Mouse (Mus musculus) neural tube, embryonic 12.5 days (tissue): ENCODE measurements around the gene Taf4. TPM values are rescaled to one million over a fixed set of nuclear protein-coding genes. Genes with fewer than 3 reads are reported as not detected.

ENCODE experiments used
- ATAC-seq: fragments of 200-750 bp; cut with Nextera tagmentation; 2 replicates; pipeline ENCODE4 v1.8.0; 2017; ENCODE audit warnings: low read depth, mild to moderate bottlenecking, moderate TSS enrichment, moderate library complexity; ENCODE audit not compliant: low FRiP score
- H3K27ac ChIP-seq: fragments of 300-500 bp; sonication (generic); 2 replicates; pipeline ENCODE4 v1.5.1; 2016
- H3K27me3 ChIP-seq: fragments of 300-500 bp; sonication (generic); replicated peaks from 2 replicates; pipeline ENCODE4 v1.6.1; 2016; ENCODE audit warnings: mild to moderate bottlenecking
- H3K36me3 ChIP-seq: fragments of 300-500 bp; sonication (generic); 2 replicates; pipeline ENCODE4 v1.6.1; 2016; ENCODE audit warnings: mild to moderate bottlenecking
- H3K4me1 ChIP-seq: fragments of 300-500 bp; sonication (generic); 2 replicates; pipeline ENCODE4 v1.6.1; 2016
- H3K4me2 ChIP-seq: fragments of 300-500 bp; sonication (generic); replicated peaks from 2 replicates; pipeline ENCODE4 v1.6.1; 2016; ENCODE audit warnings: mild to moderate bottlenecking
- H3K4me3 ChIP-seq: fragments of 300-500 bp; sonication (generic); 2 replicates; pipeline ENCODE4 v1.5.1; 2016
- H3K9ac ChIP-seq: fragments of 300-500 bp; sonication (generic); 2 replicates; pipeline ENCODE4 v1.6.1; 2016; ENCODE audit warnings: mild to moderate bottlenecking
- H3K9me3 ChIP-seq: fragments of 300-500 bp; sonication (generic); 2 replicates; pipeline ENCODE4 v1.6.1; 2016; ENCODE audit warnings: mild to moderate bottlenecking
- WGBS: fragments of 180-500 bp; shearing (Covaris S2); methylation state at CpG from one replicate; pipeline ENCODE4 v1.1.7; 2016; 5-methylcytosine and 5-hydroxymethylcytosine counted together
- polyA plus RNA-seq: library from polyadenylated mRNA; unstranded; fragments of >200 nt; fragmentation: Nextera tagmentation; extraction: Ambion mirVana; gene quantifications from 2 replicates; pipeline ENCODE4 v1.2.1, GENCODE M21; 2016

Gene Taf4
- polyA plus RNA-seq, 1 experiment from 2014 or later: 4.1 TPM

- Histone ChIP-seq H3K27ac (no peak overlapping the region), H3K4me1 (no peaks in the 10 kb centered on the region), H3K27me3 (0 out of 2 replicates have a peak, but pooled peaks cover 4% of the 10 kb centered on the region), H3K9me3 (no peaks in the 10 kb centered on the region), H3K9ac (no peak overlapping the region), H3K4me3 (no peak overlapping the region), H3K36me3 (no peaks in the 10 kb centered on the region), H3K4me2 (no peak overlapping the region)
- 59% methylated on average over 9 of the region's 9 CpGs for WGBS
- no peak for ATAC-seq
Measured at GRCm38 (mm10) chr2:180006352-180007017, 30.0 kb upstream of the Taf4 start.

- H3K36me3 ChIP-seq: no peaks in the 10 kb centered on the region
- no peaks in the 10 kb centered on the region for H3K9me3 ChIP-seq
- 71% methylated on average over 5 of the region's 5 CpGs for WGBS
Measured at GRCm38 (mm10) chr2:180005656-180006351, 29.4 kb upstream of the Taf4 start.

GRCm38 (mm10) chr2:180001635-180002034 lies 25.2 kb upstream of the Taf4 start:
- 93% methylated on average over 9 of the region's 9 CpGs for WGBS
- Histone ChIP-seq H3K27me3 (0 out of 2 replicates have a peak, but pooled peaks cover 4% of the 10 kb centered on the region), H3K27ac (no peak overlapping the region), H3K4me3 (no peak overlapping the region), H3K9me3 (no peaks in the 10 kb centered on the region), H3K9ac (no peak overlapping the region), H3K4me2 (no peak overlapping the region), H3K36me3 (no peaks in the 10 kb centered on the region), H3K4me1 (no peaks in the 10 kb centered on the region)
- ATAC-seq: no peak

More at GRCm38 (mm10) chr2:180005656-180006351, 29.4 kb upstream of the Taf4 start:
- H3K4me2 ChIP-seq: no peak overlapping the region
- no peak overlapping the region for H3K27ac ChIP-seq
- no peak for ATAC-seq
- no peak overlapping the region for H3K4me3 ChIP-seq
- 0 out of 2 replicates have a peak, but pooled peaks cover 4% of the 10 kb centered on the region for H3K27me3 ChIP-seq
- no peak overlapping the region for H3K9ac ChIP-seq
- H3K4me1 ChIP-seq: no peaks in the 10 kb centered on the region

GRCm38 (mm10) chr2:179998431-179998830 lies 22.0 kb upstream of the Taf4 start:
- 79% methylated on average over 4 of the region's 4 CpGs for WGBS
- Histone ChIP-seq H3K4me1 (no peaks in the 10 kb centered on the region), H3K9ac (no peak overlapping the region), H3K4me2 (no peak overlapping the region), H3K36me3 (no peaks in the 10 kb centered on the region), H3K27me3 (no peaks in the 10 kb centered on the region), H3K9me3 (no peaks in the 10 kb centered on the region), H3K4me3 (no peak overlapping the region), H3K27ac (no peak overlapping the region)
- no peak for ATAC-seq

- H3K27me3 ChIP-seq: no peaks in the 10 kb centered on the region
- H3K9ac ChIP-seq: no peak overlapping the region
- no peak overlapping the region for H3K4me3 ChIP-seq
- no peaks in the 10 kb centered on the region for H3K9me3 ChIP-seq
- H3K27ac ChIP-seq: no peak overlapping the region
- H3K4me2 ChIP-seq: no peak overlapping the region
- no peaks in the 10 kb centered on the region for H3K36me3 ChIP-seq
- no peak for ATAC-seq
- H3K4me1 ChIP-seq: no peaks in the 10 kb centered on the region
- WGBS: 86% methylated on average over 5 of the region's 5 CpGs
Measured at GRCm38 (mm10) chr2:179993071-179993470, 16.6 kb upstream of the Taf4 start.

- Histone ChIP-seq H3K9me3 (no peaks in the 10 kb centered on the region), H3K27ac (no peak overlapping the region), H3K9ac (no peak overlapping the region), H3K4me3 (no peak overlapping the region), H3K4me2 (no peak overlapping the region), H3K36me3 (no peaks in the 10 kb centered on the region), H3K4me1 (no peaks in the 10 kb centered on the region), H3K27me3 (no peaks in the 10 kb centered on the region)
- WGBS: 19% methylated on average over 1 of the region's 1 CpGs
- ATAC-seq: no peak
Measured at GRCm38 (mm10) chr2:179989098-179989497, 12.7 kb upstream of the Taf4 start.

- no peaks in the 10 kb centered on the region for H3K27me3 ChIP-seq
- H3K4me3 ChIP-seq: no peak overlapping the region
- H3K36me3 ChIP-seq: no peaks in the 10 kb centered on the region
- H3K27ac ChIP-seq: no peak overlapping the region
- no peaks in the 10 kb centered on the region for H3K4me1 ChIP-seq
- H3K9me3 ChIP-seq: no peaks in the 10 kb centered on the region
- 81% methylated on average over 10 of the region's 10 CpGs for WGBS
- H3K4me2 ChIP-seq: no peak overlapping the region
- ATAC-seq: no peak
- H3K9ac ChIP-seq: no peak overlapping the region
Measured at GRCm38 (mm10) chr2:179986437-179987022, 10.1 kb upstream of the Taf4 start.

GRCm38 (mm10) chr2:179985695-179986094 lies 9.2 kb upstream of the Taf4 start:
- Histone ChIP-seq H3K4me2 (no peak overlapping the region), H3K9me3 (no peaks in the 10 kb centered on the region), H3K27ac (no peak overlapping the region), H3K9ac (no peak overlapping the region), H3K4me1 (no peaks in the 10 kb centered on the region), H3K36me3 (no peaks in the 10 kb centered on the region), H3K4me3 (no peak overlapping the region), H3K27me3 (no peaks in the 10 kb centered on the region)
- no peak for ATAC-seq
- WGBS: 86% methylated on average over 1 of the region's 1 CpGs

- 45% methylated on average over 7 of the region's 7 CpGs for WGBS
- Histone ChIP-seq H3K27ac (no peak overlapping the region), H3K9me3 (no peaks in the 10 kb centered on the region), H3K9ac (no peak overlapping the region), H3K4me1 (no peaks in the 10 kb centered on the region), H3K4me2 (no peak overlapping the region), H3K27me3 (no peaks in the 10 kb centered on the region), H3K36me3 (no peaks in the 10 kb centered on the region), H3K4me3 (no peak overlapping the region)
- no peak for ATAC-seq
Measured at GRCm38 (mm10) chr2:179984830-179985229, 8.4 kb upstream of the Taf4 start.

GRCm38 (mm10) chr2:179982715-179983114 lies 6.3 kb upstream of the Taf4 start:
- Histone ChIP-seq H3K4me3 (no peak overlapping the region), H3K27ac (no peak overlapping the region), H3K9ac (no peak overlapping the region), H3K36me3 (no peaks in the 10 kb centered on the region), H3K9me3 (no peaks in the 10 kb centered on the region), H3K27me3 (no peaks in the 10 kb centered on the region), H3K4me2 (no peak overlapping the region), H3K4me1 (peaks cover 5% of the 10 kb centered on the region; the same call in 1 of the 2 replicates)
- ATAC-seq: no peak
- 85% methylated on average over 3 of the region's 3 CpGs for WGBS

- H3K4me2 ChIP-seq: no peak overlapping the region
- peaks cover 8% of the 10 kb centered on the region; the same call in 1 of the 2 replicates for H3K4me1 ChIP-seq
- WGBS: 54% methylated on average over 4 of the region's 4 CpGs
- no peaks in the 10 kb centered on the region for H3K9me3 ChIP-seq
- no peak for ATAC-seq
- no peak overlapping the region for H3K9ac ChIP-seq
- H3K27ac ChIP-seq: no peak overlapping the region
- H3K27me3 ChIP-seq: no peaks in the 10 kb centered on the region
- H3K4me3 ChIP-seq: no peak overlapping the region
- H3K36me3 ChIP-seq: no peaks in the 10 kb centered on the region
Measured at GRCm38 (mm10) chr2:179980616-179981015, 4.2 kb upstream of the Taf4 start.

GRCm38 (mm10) chr2:179979836-179980235 lies 3.4 kb upstream of the Taf4 start:
- Histone ChIP-seq H3K4me3 (no peak overlapping the region), H3K4me1 (peaks cover 13% of the 10 kb centered on the region), H3K9me3 (no peaks in the 10 kb centered on the region), H3K27me3 (no peaks in the 10 kb centered on the region), H3K9ac (no peak overlapping the region), H3K27ac (no peak overlapping the region), H3K4me2 (no peak overlapping the region), H3K36me3 (no peaks in the 10 kb centered on the region)
- no peak for ATAC-seq
- 64% methylated on average over 8 of the region's 8 CpGs for WGBS
